Mouse (Mus musculus): ENCODE measurements around the gene Hist1h1t. TPM values are rescaled to one million over a fixed set of nuclear protein-coding genes. Genes with fewer than 3 reads are reported as not detected.
"Not testable (repeated sequence)": the region's sequence is repeated elsewhere in the genome, so short reads cannot be mapped to it uniquely, and the experiment has no call there.

Hist1h1t gene
- not detected in 2 replicates for polyA plus RNA-seq (2014; fragmentation: Nextera tagmentation; extraction: Ambion mirVana)

DNA sequence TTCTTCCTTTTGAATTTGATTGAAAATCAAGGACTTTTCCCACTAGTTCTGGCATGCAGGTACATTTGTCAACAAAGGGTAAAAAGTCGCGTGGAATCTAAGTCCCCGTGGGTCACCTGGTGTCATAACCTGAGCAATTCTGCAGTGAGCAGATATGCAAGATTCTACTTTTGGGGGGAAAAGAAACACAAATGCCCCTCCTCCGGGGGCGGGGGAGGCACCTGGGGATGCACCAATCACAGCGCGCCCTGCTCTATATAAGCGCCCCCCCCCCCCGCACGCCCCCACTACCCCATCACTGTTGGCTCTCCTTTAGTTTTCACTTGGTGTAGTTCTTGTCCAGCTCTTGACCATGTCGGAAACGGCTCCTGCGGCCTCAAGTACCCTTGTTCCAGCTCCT lies at the start of gene Hist1h1t:
Gene Hist1h1t (plus strand): TSS at position 301 of the 400 bp plus-strand sequence.
- WGBS, result 58% methylated on average over 10 of the region's 13 CpGs
- H3K9ac ChIP-seq (ENCODE audit: low read length), result no peak within 1 kb of the TSS
- H3K9me3 ChIP-seq (ENCODE audit: control insufficient read depth, low read length), result no peaks in the 10 kb centered on the region
- H3K36me3 ChIP-seq (ENCODE audit: control insufficient read depth, insufficient read depth, low read length), result no peaks in the 10 kb centered on the region
- ATAC-seq (ENCODE audit: insufficient read depth, low FRiP score, low TSS enrichment) (no peak), DNase-seq (ENCODE audit: low spot score) (no peak)
- H3K4me2 ChIP-seq (ENCODE audit: low read depth), result no peak within 1 kb of the TSS
- 0 out of 2 replicates have a peak, but pooled peaks cover 3% of the 10 kb centered on the region for H3K4me1 ChIP-seq (ENCODE audit: control insufficient read depth, insufficient read depth, low read length)
- H3K27me3 ChIP-seq (ENCODE audit: control insufficient read depth, insufficient read depth, low read length), result no peaks in the 10 kb centered on the region
- H3K4me3 ChIP-seq (ENCODE audit: low read depth, low read length), result no peak within 1 kb of the TSS
- peak within 1 kb of the TSS; percentile 17; the same call in 1 of the 2 replicates for H3K27ac ChIP-seq (ENCODE audit: low read depth, low read length)

DNA sequence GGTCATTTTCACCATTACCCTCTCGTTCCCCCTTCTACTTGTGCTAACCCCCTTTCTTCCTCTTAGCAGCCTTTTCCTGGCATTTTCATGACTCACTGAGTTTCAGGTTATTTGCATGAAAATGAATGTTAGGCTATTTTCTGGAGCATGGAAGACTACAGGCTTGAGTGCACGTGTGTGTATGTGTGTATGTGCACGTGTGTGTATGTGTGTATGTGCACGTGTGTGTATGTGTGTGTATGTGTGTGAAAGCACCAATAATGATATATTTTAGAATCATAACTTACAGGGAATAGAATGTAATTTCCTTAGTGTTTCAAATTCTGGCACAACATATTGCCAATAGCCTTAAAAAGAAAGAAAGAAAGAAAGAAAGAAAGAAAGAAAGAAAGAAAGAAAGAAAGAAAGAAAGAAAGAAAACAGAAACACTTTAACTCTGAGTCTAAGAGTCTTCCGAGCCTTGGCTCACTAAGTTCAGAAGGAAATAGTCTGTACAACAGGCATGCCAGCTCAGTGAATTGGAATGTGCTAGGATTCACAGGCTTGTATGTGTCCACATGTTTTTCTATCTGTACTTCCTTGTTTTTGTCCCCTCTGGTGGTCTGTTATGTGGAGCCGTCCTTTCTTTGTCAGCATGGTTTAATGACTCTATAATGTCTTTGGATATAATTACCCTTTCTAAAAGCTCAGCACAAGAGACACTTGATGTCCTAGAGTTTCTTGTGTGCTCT lies 35.8 kb upstream of the Hist1h1t start:
- H3K4me1 ChIP-seq (ENCODE audit: control insufficient read depth, insufficient read depth, low read length), result no peaks in the 10 kb centered on the region
- ATAC-seq (ENCODE audit: insufficient read depth, low FRiP score, low TSS enrichment), result no peak
- no peaks in the 10 kb centered on the region for H3K27me3 ChIP-seq (ENCODE audit: control insufficient read depth, insufficient read depth, low read length)
- no peak overlapping the region for H3K27ac ChIP-seq (ENCODE audit: low read depth, low read length)
- WGBS, result 75% methylated on average over 6 of the region's 6 CpGs
- DNase-seq (ENCODE audit: low spot score), result no peak
- no peak overlapping the region for H3K9ac ChIP-seq (ENCODE audit: low read length)
- H3K9me3 ChIP-seq (ENCODE audit: control insufficient read depth, low read length), result no peaks in the 10 kb centered on the region
- no peaks in the 10 kb centered on the region for H3K36me3 ChIP-seq (ENCODE audit: control insufficient read depth, insufficient read depth, low read length)
- no peak overlapping the region for H3K4me2 ChIP-seq (ENCODE audit: low read depth)
- H3K4me3 ChIP-seq (ENCODE audit: low read depth, low read length), result no peak overlapping the region

GRCm38 (mm10) chr13:23662536-23662935 lies 33.1 kb upstream of the Hist1h1t start:
- Histone ChIP-seq H3K36me3 (ENCODE audit: control insufficient read depth, insufficient read depth, low read length) (no peaks in the 10 kb centered on the region), H3K4me1 (ENCODE audit: control insufficient read depth, insufficient read depth, low read length) (no peaks in the 10 kb centered on the region), H3K27me3 (ENCODE audit: control insufficient read depth, insufficient read depth, low read length) (no peaks in the 10 kb centered on the region), H3K27ac (ENCODE audit: low read depth, low read length) (no peak overlapping the region), H3K4me3 (ENCODE audit: low read depth, low read length) (no peak overlapping the region), H3K9ac (ENCODE audit: low read length) (no peak overlapping the region), H3K9me3 (ENCODE audit: control insufficient read depth, low read length) (no peaks in the 10 kb centered on the region), H3K4me2 (ENCODE audit: low read depth) (no peak overlapping the region)
- no peak for ATAC-seq (ENCODE audit: insufficient read depth, low FRiP score, low TSS enrichment)
- DNase-seq (ENCODE audit: low spot score), result no peak
- 80% methylated on average over 3 of the region's 3 CpGs for whole genome bisulfite sequencing

GRCm38 (mm10) chr13:23681990-23682582 lies 13.5 kb upstream of the Hist1h1t start:
- Histone ChIP-seq H3K4me2 (ENCODE audit: low read depth) (no peak overlapping the region), H3K27me3 (ENCODE audit: control insufficient read depth, insufficient read depth, low read length) (no peaks in the 10 kb centered on the region), H3K27ac (ENCODE audit: low read depth, low read length) (no peak overlapping the region), H3K9me3 (ENCODE audit: control insufficient read depth, low read length) (no peaks in the 10 kb centered on the region), H3K4me3 (ENCODE audit: low read depth, low read length) (no peak overlapping the region), H3K4me1 (ENCODE audit: control insufficient read depth, insufficient read depth, low read length) (0 out of 2 replicates have a peak, but pooled peaks cover 8% of the 10 kb centered on the region), H3K9ac (ENCODE audit: low read length) (no peak overlapping the region), H3K36me3 (ENCODE audit: control insufficient read depth, insufficient read depth, low read length) (no peaks in the 10 kb centered on the region)
- 87% methylated on average over 6 of the region's 6 CpGs for WGBS
- ATAC-seq (ENCODE audit: insufficient read depth, low FRiP score, low TSS enrichment), result no peak
- no peak for DNase-seq (ENCODE audit: low spot score)

DNA sequence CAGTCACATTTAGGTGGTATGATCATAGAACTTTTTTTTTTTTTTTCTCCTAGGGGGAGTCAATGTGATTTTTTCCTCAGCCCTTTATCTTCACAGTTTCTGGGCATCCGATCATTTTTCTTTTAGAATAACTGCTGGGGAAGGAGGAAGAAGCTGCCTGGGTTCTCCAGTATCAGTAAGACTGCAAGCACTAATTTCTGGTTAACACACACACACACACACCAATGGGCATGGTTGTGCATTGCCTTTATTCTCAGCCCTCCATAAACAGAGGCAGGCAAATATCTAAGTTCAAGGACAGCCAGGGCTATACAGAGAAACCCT lies 13.0 kb upstream of the Hist1h1t start:
- H3K9me3 ChIP-seq (ENCODE audit: control insufficient read depth, low read length), result no peaks in the 10 kb centered on the region
- DNase-seq (ENCODE audit: low spot score) (no peak), ATAC-seq (ENCODE audit: insufficient read depth, low FRiP score, low TSS enrichment) (no peak)
- H3K4me2 ChIP-seq (ENCODE audit: low read depth), result peak overlapping the region; percentile 50
- H3K4me3 ChIP-seq (ENCODE audit: low read depth, low read length), result peak overlapping the region; percentile 37; the same call in 1 of the 2 replicates
- 0 out of 2 replicates have a peak, but pooled peaks cover 8% of the 10 kb centered on the region for H3K4me1 ChIP-seq (ENCODE audit: control insufficient read depth, insufficient read depth, low read length)
- H3K27ac ChIP-seq (ENCODE audit: low read depth, low read length), result peak overlapping the region; percentile 96; the same call in 1 of the 2 replicates
- 61% methylated on average over 1 of the region's 1 CpGs for WGBS
- peak overlapping the region; percentile 42; the same call in 1 of the 2 replicates for H3K9ac ChIP-seq (ENCODE audit: low read length)
- H3K27me3 ChIP-seq (ENCODE audit: control insufficient read depth, insufficient read depth, low read length), result no peaks in the 10 kb centered on the region
- H3K36me3 ChIP-seq (ENCODE audit: control insufficient read depth, insufficient read depth, low read length), result no peaks in the 10 kb centered on the region

DNA sequence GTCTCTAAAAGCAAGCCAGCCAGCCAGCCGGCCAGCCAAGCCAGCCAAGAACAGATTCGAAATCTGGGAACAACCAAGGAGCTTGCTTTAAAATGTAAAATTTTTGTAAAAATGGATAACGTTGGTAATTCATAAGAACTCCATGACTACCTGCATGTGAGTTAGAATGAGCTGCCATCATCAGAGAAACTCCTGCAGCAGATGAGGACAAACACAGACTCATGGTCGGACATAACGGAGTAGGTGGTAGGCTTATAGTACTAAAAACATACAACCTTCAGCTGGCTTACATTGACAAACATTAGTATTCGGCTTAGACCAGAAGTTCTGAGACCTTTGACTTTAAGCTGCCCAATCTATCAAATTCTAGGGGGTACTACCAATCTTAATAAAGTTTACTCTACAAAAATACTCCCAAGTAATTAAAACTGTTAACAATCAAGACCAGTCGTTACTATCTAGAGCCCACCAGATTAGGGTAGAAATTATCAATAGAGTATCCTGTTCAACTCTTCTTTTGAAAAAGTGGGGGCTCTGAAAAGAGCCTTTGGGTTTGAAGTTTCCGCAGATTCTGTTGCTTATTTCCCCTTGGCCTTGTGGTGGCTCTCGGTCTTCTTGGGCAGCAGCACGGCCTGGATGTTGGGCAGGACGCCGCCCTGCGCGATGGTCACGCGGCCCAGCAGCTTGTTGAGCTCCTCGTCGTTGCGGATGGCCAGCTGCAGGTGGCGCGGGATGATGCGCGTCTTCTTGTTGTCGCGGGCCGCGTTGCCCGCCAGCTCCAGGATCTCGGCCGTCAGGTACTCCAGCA lies 12.5 kb upstream of the Hist1h1t start:
- not testable (repeated sequence) for H3K4me1 ChIP-seq (ENCODE audit: control insufficient read depth, insufficient read depth, low read length); H3K36me3 ChIP-seq (ENCODE audit: control insufficient read depth, insufficient read depth, low read length); H3K9me3 ChIP-seq (ENCODE audit: control insufficient read depth, low read length); H3K27me3 ChIP-seq (ENCODE audit: control insufficient read depth, insufficient read depth, low read length); DNase-seq (ENCODE audit: low spot score)
- 15% methylated on average over 11 of the region's 30 CpGs for WGBS
- peak; percentile 45 for ATAC-seq (ENCODE audit: insufficient read depth, low FRiP score, low TSS enrichment)
- H3K4me2 ChIP-seq (ENCODE audit: low read depth), result peak overlapping the region; percentile 50
- peak overlapping the region; percentile 37 for H3K4me3 ChIP-seq (ENCODE audit: low read depth, low read length)
- H3K9ac ChIP-seq (ENCODE audit: low read length), result peak overlapping the region; percentile 42
- H3K27ac ChIP-seq (ENCODE audit: low read depth, low read length), result peak overlapping the region; percentile 96

DNA sequence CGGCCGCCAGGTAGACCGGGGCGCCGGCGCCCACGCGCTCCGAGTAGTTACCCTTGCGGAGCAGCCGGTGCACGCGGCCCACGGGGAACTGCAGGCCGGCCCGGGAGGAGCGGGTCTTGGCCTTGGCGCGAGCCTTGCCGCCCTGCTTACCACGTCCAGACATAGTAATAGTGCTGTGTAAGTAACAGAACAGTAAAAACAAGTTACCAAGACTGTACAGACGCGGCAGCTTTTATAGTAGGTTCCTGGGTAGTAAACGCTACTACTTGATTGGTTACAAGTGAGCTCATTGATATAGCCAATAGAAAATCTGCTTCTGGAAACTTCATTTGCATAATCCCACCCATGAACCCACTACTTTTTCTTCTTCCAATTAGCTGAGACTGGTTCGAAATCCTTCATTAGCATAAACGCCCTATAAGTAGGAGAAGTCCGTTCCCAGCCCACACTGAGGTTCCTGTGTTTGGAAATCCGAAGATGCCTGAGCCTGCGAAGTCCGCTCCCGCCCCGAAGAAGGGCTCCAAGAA lies 11.8 kb upstream of the Hist1h1t start, which contains the start of the genes Hist1h2ac and Hist1h2bc:
Gene Hist1h2ac (minus strand): TSS at position 194 of the 527 bp plus-strand sequence.
Gene Hist1h2bc (plus strand): TSS at position 445 of the 527 bp plus-strand sequence.
- ATAC-seq (ENCODE audit: insufficient read depth, low FRiP score, low TSS enrichment) (peak; percentile 99), DNase-seq (ENCODE audit: low spot score) (peak; percentile 86)
- WGBS, result under 1% methylated on average over 32 of the region's 32 CpGs
- Histone ChIP-seq H3K4me2 (ENCODE audit: low read depth) (peak within 1 kb of the TSS; percentile 55), H3K36me3 (ENCODE audit: control insufficient read depth, insufficient read depth, low read length) (no peaks in the 10 kb centered on the region), H3K9me3 (ENCODE audit: control insufficient read depth, low read length) (no peaks in the 10 kb centered on the region), H3K4me1 (ENCODE audit: control insufficient read depth, insufficient read depth, low read length) (0 out of 2 replicates have a peak, but pooled peaks cover 8% of the 10 kb centered on the region), H3K27me3 (ENCODE audit: control insufficient read depth, insufficient read depth, low read length) (no peaks in the 10 kb centered on the region), H3K4me3 (ENCODE audit: low read depth, low read length) (peak within 1 kb of the TSS; percentile 37), H3K9ac (ENCODE audit: low read length) (peak within 1 kb of the TSS; percentile 68), H3K27ac (ENCODE audit: low read depth, low read length) (peak within 1 kb of the TSS; percentile 96)

DNA sequence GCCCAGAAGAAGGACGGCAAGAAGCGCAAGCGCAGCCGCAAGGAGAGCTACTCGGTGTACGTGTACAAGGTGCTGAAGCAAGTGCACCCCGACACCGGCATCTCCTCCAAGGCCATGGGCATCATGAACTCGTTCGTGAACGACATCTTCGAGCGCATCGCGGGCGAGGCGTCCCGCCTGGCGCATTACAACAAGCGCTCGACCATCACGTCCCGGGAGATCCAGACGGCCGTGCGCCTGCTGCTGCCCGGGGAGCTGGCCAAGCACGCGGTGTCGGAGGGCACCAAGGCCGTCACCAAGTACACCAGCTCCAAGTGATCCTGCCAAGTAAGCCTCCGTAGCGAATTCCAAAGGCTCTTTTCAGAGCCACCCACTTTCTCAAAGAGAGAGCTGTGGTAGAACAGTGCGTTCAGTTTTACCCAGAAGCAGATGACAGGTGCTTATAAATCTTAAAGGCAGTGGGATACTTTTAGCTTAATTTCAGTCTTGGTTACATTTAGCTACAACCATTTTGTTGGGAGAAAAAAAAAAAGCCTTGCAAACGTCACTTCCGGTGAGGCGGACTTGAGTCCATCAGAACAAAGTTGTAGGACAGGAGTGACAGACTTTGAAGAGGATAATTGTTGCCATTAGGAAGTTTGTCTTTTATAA lies 11.2 kb upstream of the Hist1h1t start:
- ATAC-seq (ENCODE audit: insufficient read depth, low FRiP score, low TSS enrichment) (peak; percentile 29), DNase-seq (ENCODE audit: low spot score) (peak; percentile 67)
- H3K36me3 ChIP-seq (ENCODE audit: control insufficient read depth, insufficient read depth, low read length); H3K27me3 ChIP-seq (ENCODE audit: control insufficient read depth, insufficient read depth, low read length); H3K4me1 ChIP-seq (ENCODE audit: control insufficient read depth, insufficient read depth, low read length); H3K9me3 ChIP-seq (ENCODE audit: control insufficient read depth, low read length): not testable (repeated sequence)
- WGBS, result under 1% methylated on average over 14 of the region's 37 CpGs
- Histone ChIP-seq H3K4me2 (ENCODE audit: low read depth) (peak overlapping the region; percentile 55), H3K27ac (ENCODE audit: low read depth, low read length) (peak overlapping the region; percentile 96), H3K9ac (ENCODE audit: low read length) (peak overlapping the region; percentile 68), H3K4me3 (ENCODE audit: low read depth, low read length) (peak overlapping the region; percentile 37)
